Mouse (Mus musculus): Measurements from ENCODE around the gene Crat. TPM values are rescaled to one million over a fixed set of nuclear protein-coding genes. Genes with fewer than 3 reads are reported as not detected.

Gene Crat
- polyA plus RNA-seq, 2 experiments from 2014 or later = 2.9 to 3.5 TPM

DNA sequence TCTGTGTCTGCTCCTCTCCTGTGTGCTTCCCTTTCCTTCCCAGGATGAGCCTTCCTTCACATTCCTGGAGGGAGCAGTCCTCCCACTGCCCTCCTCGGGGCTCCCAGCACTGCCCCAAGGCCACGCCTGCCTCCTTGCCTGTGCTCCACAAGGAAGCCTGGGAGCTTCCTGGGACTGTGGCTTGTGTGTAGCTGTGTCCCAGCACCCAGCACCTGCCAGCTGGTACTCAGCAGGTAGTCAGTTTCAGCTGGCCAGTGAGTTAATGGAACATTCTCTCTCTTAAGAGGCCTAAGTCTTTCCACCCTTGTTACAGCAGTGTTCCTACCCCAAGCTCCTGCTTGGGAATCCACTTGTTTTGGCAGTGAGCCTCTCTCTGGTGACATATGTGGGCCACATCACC is 12.8 kb downstream of the Crat start:
- no peak for ATAC-seq

DNA sequence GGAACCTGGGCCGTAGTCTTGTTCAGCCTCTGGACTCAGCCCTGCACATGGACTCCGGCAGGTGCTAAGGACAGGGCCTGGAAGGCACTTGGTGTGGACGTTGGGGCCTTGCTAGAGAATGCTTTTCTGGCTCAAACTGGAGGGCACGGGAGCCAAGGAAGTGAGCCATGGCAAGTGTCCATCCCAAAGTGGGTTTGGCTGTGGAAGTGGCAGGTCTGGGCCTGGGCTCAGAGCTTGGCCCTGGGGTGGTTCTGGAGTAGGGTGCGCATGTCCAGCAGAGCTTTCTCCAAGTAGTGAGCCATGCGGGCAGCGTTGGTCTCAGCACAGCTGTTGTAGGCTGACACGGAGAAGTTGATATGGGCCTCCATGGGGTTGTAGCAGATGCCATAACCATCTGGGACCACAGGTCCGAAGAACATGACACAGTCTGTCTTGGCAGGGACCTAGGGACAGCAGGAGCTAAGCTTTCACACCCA is 13.2 kb downstream of the Crat start:
- no peak for ATAC-seq

DNA sequence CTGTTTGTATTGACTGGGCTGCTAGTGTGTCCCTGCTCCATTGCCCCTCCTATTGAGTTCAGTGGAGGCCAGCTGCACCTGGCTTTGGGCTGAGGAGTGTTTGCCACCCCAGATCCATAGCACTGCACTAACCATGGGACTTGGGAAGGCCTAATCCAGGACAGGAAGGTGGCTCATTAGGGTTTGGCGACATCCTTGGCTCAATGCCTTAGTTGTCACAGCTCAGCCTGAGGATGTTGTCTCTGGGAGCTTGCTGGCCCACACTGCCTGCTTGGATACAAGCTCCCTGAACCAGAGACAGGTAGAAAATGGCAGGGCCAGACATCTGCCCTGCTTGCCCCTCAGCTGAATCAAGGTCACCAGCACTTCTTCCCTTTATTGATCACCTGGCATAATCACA is 14.0 kb downstream of the Crat start:
- no peak for ATAC-seq

GRCm38 (mm10) chr2:30399191-30400171 is 16.1 kb downstream of the Crat start:
- ATAC-seq = no peak

GRCm38 (mm10) chr2:30397986-30398512 is 17.6 kb downstream of the Crat start:
- ATAC-seq = no peak

GRCm38 (mm10) chr2:30396246-30396645 is 19.4 kb downstream of the Crat start:
- no peak for ATAC-seq

DNA sequence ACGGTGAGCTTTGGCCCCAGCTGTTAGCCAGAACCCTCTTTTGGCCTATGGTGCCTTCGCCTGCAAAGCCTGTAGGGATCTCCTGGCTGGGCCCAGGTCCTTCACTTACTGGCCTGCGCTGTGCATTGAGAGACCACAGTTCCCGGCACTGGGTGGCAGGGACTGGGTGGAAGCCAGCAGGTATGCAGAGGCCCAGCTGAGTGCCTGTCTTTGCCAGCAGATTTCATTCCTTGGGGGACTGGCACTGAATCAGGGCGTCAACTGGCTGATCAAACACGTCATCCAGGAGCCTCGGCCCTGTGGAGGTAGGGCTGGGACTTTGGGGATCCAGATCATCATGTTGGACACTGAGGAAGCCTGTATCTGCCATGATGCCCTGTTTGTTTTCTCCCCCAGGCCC is 19.9 kb downstream of the Crat start:
- no peak for ATAC-seq

DNA sequence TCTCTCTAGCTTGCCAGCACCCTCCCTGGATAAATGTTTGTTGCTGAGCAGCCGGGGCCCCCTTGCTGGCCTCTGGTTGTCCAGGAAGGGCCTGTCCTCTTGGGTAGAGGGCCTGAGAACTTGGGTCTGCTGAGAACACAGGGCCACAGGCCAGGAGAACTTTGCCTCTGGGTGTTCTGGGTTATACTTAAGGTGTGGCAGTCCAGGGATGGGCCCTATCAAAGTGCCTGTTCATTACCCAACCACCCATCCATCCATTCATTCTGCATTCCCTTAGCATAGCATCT is 22.3 kb downstream of the Crat start:
- ATAC-seq = no peak

DNA sequence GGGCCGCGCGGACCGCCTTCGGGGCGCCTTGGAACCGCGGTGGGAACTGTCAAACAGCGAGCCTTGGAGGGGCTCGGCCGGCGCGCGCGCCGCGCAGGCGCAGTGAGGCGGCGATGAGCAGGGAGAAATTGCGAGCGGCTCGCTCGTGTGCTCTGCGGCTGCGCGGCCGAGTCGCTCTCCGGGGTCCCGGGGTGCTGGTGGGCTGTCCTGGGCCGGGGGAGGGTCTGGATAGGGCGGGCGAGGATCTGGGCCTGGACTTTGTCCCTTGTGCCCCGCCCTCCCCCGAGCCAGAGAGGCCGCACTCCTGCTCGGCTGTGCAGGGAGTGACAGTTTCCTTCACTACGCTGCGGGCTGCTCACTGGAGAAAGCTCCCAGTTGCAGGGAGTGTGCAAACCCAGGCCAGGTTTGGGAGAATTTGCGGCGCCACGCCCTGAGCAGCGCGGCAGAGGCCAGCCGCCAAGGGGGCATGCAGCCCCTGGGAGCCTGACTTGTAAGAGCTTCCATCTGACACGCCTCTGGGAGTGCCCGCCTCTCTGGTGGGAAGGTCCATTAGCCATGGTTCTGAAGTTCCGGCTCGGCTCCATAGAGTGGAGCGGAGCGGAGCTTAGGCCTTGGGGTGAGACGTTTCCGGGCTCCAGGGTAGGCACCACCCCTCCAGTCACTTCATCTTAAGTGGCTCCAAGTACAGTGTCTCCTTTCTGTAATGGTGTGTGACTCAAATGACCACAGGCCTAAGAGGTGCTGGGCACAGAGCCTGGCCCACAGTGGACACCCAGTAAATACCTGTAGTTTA is 22.8 kb downstream of the Crat start:
- peak; percentile 9 for ATAC-seq

GRCm38 (mm10) chr2:30392114-30392576 is 23.5 kb downstream of the Crat start, which contains the start of gene Dolpp1:
TSS of gene Dolpp1 (plus strand) at chr2:30392254.
- ATAC-seq = peak; percentile 97

GRCm38 (mm10) chr2:30389000-30389399 is 26.6 kb downstream of the Crat start:
- no peak for ATAC-seq

GRCm38 (mm10) chr2:30386913-30387312 is 28.7 kb downstream of the Crat start:
- no peak for ATAC-seq

DNA sequence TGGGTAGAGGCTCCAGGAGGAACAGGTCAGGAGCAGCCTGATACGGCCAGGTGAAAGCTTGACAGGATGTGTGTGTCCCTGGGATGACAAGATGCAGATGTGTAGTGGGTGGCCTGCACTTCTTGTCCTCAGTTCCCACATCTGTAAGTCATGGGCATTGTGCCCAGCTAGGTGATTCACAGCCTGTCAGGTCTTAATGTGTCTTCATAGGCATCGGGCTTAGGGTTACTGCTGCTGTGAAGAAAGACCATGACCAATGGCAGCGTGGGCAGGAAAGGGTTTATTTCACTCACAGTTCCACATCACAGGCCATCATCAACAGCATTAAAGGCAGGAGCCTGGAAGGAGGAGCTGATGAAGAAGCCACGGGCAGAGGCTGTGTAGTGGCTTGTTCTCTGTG is 30.0 kb downstream of the Crat start:
- no peak for ATAC-seq

GRCm38 (mm10) chr2:30384814-30385213 is 30.8 kb downstream of the Crat start:
- ATAC-seq = no peak

DNA sequence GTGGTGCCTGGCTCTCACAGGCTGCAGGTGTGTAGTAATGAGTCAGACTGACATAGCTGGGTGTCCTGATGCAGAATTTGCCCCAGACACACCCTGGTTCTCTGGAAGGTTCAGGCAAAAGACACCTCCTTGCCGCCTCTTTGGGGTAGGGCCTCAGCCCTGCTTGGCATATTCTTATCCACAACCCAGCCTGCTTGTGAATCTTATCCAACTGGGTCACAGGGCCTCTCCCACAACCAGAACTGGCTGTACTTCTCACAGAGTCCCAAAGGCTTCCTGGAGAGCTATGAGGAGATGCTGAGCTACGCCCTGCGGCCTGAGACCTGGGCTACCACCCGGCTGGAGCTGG is 34.3 kb downstream of the Crat start:
- no peak for ATAC-seq

DNA sequence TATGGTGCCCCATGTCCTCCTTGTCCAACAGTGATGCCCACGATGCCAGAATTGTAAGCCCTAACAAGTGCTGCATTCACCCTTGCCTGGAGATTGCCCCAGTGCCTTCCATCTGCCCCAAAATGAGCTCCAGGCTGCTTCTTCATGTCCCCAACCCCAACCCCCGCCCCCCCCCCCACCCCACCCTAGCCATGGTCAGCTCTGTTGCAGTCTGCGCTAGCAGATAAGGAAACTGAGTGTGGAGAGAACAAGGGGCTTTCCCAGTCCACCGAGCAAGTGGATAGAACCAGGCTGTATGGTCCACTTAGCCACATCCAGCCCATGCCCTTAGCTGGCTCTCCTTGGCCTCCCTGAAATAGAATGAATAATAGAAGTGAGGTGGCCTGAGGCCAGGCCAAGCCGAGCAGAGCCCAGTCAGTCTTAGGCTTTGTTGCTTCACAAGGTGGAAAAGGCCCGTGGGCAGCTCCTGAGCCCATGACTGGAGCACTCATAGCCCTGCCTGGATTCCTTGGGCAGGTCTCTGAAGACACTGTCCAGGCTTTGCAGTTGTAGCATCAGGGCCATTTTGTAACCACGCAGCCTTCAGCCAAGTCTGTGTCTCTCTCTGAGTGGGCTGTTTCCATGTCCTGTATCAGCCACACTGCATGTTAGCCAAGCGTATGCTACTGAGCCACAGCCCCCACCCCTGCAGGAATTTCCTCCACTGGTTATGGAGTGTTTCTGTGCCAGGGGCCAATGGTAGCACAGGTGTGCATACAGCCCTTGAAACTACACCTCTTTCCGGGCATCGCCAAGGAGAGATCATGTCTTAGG is 34.8 kb downstream of the Crat start:
- no peak for ATAC-seq

DNA sequence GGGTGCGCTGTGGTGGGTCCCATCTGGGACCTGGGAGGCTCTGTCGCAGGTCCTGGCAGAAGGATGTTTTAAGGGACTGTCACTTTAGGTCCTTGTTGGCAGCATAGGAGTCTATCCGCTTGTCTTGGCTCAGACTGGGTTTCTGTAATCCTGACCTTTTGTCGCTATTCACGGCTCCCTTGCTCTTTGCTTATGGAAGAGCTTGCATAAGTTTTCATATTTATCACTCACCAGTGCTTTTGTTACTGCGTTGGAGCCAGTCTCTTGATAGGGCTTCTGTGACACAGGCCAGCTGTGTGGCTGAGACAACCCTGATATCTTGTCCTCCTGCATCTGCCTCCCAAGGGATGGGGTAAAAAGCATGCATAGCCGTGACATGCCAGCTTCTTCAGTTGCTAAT is 36.3 kb downstream of the Crat start:
- ATAC-seq = no peak

GRCm38 (mm10) chr2:30377721-30378120 is 37.9 kb downstream of the Crat start:
- ATAC-seq = no peak

DNA sequence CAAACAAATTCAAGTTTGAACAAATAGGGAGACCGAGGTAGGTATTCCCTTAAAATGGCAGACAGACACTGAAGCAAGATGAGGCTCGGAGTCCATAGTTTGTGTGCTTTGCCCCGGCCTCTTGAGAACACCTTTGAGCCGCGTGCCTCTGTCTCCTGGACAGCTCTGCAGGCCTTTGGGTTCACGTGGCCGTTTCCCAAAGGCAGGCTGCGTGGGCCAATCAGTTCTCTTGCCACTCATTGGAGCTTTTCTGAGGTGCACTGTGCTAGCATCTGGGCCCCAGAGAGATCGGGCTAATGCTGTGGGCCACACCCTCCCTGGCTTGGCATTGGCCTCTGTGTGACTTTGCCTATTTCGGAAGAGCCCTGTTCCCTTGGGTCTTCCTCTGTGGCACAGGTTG is 39.7 kb downstream of the Crat start:
- ATAC-seq = no peak

DNA sequence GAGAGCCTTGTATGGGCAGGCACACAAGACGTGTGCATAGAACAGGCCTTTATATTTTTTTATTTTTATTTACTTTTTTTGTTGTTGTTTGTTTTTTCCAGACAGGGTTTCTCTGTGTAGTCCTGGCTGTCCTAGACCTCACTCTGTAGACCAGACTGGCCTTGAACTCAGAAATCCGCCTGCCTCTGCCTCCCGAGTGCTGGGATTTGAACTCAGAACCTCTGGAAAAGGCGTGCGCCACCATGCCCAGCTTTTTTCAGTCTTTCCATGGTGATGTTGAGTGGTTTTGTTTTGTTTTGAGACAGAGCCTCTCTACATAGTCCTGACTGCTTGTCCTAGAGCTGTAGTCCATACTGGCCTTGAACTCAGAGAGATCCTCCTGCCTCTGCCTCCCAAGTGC is 42.9 kb downstream of the Crat start:
- no peak for ATAC-seq

DNA sequence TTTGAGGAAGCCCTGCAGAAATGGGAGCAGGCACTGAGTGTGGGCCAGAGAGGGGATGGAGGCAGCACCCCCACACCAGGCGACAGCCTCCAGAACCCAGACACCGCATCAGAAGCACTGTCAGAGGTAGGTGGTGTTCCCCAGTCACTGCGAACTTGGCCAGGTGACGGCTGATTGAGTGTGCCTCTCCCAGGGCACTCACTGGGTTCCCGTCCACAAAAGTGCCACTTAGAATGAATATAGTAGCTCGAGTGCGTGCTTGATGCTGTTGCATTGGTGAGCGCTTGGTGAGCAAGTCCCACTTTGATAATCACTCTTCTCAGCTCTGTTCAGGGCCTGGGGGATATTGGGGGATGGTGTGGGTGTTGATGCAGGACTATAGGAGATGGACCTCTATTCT is 44.1 kb downstream of the Crat start:
- ATAC-seq = no peak

GRCm38 (mm10) chr2:30366203-30366602 is 49.4 kb downstream of the Crat start:
- no peak for ATAC-seq

Data from activated CD4-positive, CD25-positive, alpha-beta regulatory T cell, adult 4 months (primary cell).